Mouse (Mus musculus): ENCODE results near the gene Tbc1d1.

GRCm38 (mm10) chr5:64287287-64287686 is 131.2 kb downstream of the Tbc1d1 start:
- no peak for TF ChIP-seq POLR2A (IDR thresholded peaks at IDR 0.05; ENCODE audit: borderline replicate concordance, extremely low read depth, low read depth, low read length)
- no peak for TF ChIP-seq CTCF (IDR thresholded peaks at IDR 0.05; ENCODE audit: insufficient read depth, low read length)

Data from lung, adult 2 months (tissue).